Mouse (Mus musculus) WW6 (cell line): Measurements from ENCODE around the gene Usp37.
"Not testable (repeated sequence)": the region's sequence is repeated elsewhere in the genome, so short reads cannot be mapped to it uniquely, and the experiment has no call there.

Experiments
- DNase-seq: peaks from one replicate; pipeline ENCODE4 v3.0.0-alpha.2; 2013; ENCODE audit warnings: low read depth, low spot score

The Usp37 gene

GRCm38 (mm10) chr1:74544184-74544583 is at the start of gene Usp37:
TSS of gene Usp37 (minus strand) at chr1:74544284.
- no peak for DNase-seq

- DNase-seq: peak; percentile 95
Measured at GRCm38 (mm10) chr1:74587773-74588445, 43.8 kb upstream of the Usp37 start, which contains the start of the genes Zfp142 and Bcs1l. TSS of gene Zfp142 (minus strand) at chr1:74588246. TSS of gene Bcs1l (plus strand) at chr1:74588289.

GRCm38 (mm10) chr1:74587233-74587772 is 43.2 kb upstream of the Usp37 start:
- no peak for DNase-seq

GRCm38 (mm10) chr1:74584616-74585398 is 40.7 kb upstream of the Usp37 start:
- DNase-seq: no peak

GRCm38 (mm10) chr1:74582621-74583020 is 38.5 kb upstream of the Usp37 start:
- no peak for DNase-seq

GRCm38 (mm10) chr1:74569739-74570719 is 25.9 kb upstream of the Usp37 start:
- DNase-seq: no peak

- DNase-seq: no peak
Measured at GRCm38 (mm10) chr1:74565834-74566233, 21.8 kb upstream of the Usp37 start.

GRCm38 (mm10) chr1:74559061-74559460 is 15.0 kb upstream of the Usp37 start:
- DNase-seq: no peak

- DNase-seq: no peak
Measured at GRCm38 (mm10) chr1:74542451-74542961, 1.6 kb downstream of the Usp37 start, which contains the start of gene Plcd4. TSS of gene Plcd4 (plus strand) at chr1:74542888.

GRCm38 (mm10) chr1:74538650-74539049 is 5.4 kb downstream of the Usp37 start:
- DNase-seq: no peak

GRCm38 (mm10) chr1:74528589-74528988 is 15.5 kb downstream of the Usp37 start:
- no peak for DNase-seq

- no peak for DNase-seq
Measured at GRCm38 (mm10) chr1:74524746-74525145, 19.3 kb downstream of the Usp37 start.

- DNase-seq: no peak
Measured at GRCm38 (mm10) chr1:74519875-74520274, 24.2 kb downstream of the Usp37 start.

GRCm38 (mm10) chr1:74512999-74513398 is 31.1 kb downstream of the Usp37 start:
- DNase-seq: not testable (repeated sequence)

- DNase-seq: no peak
Measured at GRCm38 (mm10) chr1:74511306-74511705, 32.8 kb downstream of the Usp37 start.

- DNase-seq: no peak
Measured at GRCm38 (mm10) chr1:74507780-74508179, 36.3 kb downstream of the Usp37 start.

GRCm38 (mm10) chr1:74506471-74506881 is 37.6 kb downstream of the Usp37 start:
- DNase-seq: peak; percentile 73

GRCm38 (mm10) chr1:74505721-74506464 is 38.2 kb downstream of the Usp37 start, which contains the start of gene Cnot9:
TSS of gene Cnot9 (plus strand) at chr1:74506058.
- DNase-seq: peak; percentile 97

- DNase-seq: no peak
Measured at GRCm38 (mm10) chr1:74505393-74505720, 38.7 kb downstream of the Usp37 start.

- no peak for DNase-seq
Measured at GRCm38 (mm10) chr1:74501106-74501505, 43.0 kb downstream of the Usp37 start.
